Mouse (Mus musculus): ENCODE measurements around the gene Ilk. TPM values are rescaled to one million over a fixed set of nuclear protein-coding genes. Genes with fewer than 3 reads are reported as not detected.
"Not testable (repeated sequence)": the region's sequence is repeated elsewhere in the genome, so short reads cannot be mapped to it uniquely, and the experiment has no call there.

The Ilk gene
- polyA plus RNA-seq, 1 experiment from 2014 or later, result 159 TPM

DNA sequence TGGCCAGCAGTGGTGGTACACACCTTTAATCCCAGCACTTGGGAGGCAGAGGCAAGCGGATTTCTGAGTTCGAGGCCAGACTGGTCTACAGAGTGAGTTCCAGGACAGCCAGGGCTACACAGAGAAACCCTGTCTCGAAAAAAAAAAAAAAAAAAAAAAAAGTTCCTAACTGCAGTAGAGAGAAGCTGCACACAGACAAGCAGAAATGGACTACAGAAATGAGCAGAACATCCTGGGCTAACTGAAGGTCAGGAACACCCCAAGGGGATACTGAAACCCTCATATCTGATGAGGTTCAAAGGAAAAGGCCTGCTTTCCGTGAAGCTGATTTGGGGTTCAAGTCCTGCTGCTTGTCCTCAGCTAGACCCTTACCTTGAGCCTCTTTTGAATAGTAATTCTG is 928 bp upstream of the Ilk start:
- Histone ChIP-seq H3K36me3 (peaks cover 58% of the 10 kb centered on the region), H3K27ac (peak overlapping the region; percentile 88; the same call in 1 of the 2 replicates), H3K4me2 (peak overlapping the region; percentile 93), H3K4me1 (peaks cover 59% of the 10 kb centered on the region), H3K4me3 (peak overlapping the region; percentile 90), H3K9ac (peak overlapping the region; percentile 96)
- WGBS (ENCODE audit: insufficient replicate concordance), result 36% methylated on average over 4 of the region's 4 CpGs
- H3K9me3 ChIP-seq (replicated peaks); ATAC-seq; H3K27me3 ChIP-seq (replicated peaks): not testable (repeated sequence)

DNA sequence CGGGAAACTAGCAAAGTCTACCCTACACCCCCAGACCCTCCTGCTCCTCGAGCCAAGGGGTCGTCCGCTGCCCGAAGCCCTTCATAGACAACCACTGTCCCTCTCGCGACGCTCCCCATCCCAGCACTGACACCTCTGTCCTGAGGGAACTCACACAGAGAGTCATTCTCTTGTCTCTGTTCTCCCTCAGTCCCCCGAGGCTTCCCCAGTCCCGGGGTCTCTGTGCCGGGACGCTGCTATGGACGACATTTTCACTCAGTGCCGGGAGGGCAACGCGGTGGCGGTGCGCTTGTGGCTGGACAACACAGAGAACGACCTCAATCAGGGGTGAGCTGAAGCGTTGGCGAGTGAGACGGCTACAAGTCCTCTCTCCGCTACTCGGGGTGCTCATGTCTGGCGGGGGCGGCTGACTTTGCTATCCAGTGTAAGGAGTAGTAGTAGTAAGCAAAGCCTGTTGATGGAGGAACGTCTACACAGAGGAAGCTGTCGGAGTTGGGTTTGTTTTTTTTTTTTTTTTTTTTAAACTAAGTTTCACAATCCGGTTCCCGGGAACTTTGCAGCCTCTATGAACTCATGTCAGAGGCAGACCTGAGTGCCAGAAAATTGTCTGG is 624 bp downstream of the Ilk start, which contains the start of gene Rrp8:
Gene Rrp8, minus strand, starts transcription at position 475 of the 611 bp plus-strand sequence.
- Histone ChIP-seq H3K9ac (peak within 1 kb of the TSS; percentile 96), H3K27ac (peak within 1 kb of the TSS; percentile 88), H3K4me3 (peak within 1 kb of the TSS; percentile 90), H3K4me1 (peaks cover 66% of the 10 kb centered on the region), H3K36me3 (peaks cover 58% of the 10 kb centered on the region), H3K4me2 (peak within 1 kb of the TSS; percentile 93), H3K27me3 (replicated peaks) (no peaks in the 10 kb centered on the region), H3K9me3 (replicated peaks) (no peaks in the 10 kb centered on the region)
- ATAC-seq, result peak; percentile 34
- under 1% methylated on average over 30 of the region's 30 CpGs for WGBS (ENCODE audit: insufficient replicate concordance)

DNA sequence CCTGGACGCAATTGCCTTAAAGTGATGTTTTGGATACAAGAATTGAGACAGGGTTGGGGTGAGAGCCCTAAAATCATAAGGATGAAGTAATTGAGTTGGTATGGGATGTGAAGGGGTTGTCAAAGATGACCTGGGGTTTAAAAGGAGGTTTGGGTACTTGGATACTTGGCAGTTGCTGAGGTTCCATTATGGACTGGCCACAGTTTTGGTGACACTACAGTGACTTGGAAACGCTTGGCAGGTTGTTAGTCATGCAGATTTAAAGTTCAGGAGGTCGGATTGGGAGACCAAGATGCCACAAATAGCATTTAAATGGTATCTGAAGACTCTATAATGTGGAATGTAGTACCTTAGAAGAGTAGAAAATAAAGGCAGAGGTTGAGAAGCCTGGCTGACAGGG is 1.3 kb downstream of the Ilk start:
- WGBS (ENCODE audit: insufficient replicate concordance), result 27% methylated on average over 3 of the region's 3 CpGs

DNA sequence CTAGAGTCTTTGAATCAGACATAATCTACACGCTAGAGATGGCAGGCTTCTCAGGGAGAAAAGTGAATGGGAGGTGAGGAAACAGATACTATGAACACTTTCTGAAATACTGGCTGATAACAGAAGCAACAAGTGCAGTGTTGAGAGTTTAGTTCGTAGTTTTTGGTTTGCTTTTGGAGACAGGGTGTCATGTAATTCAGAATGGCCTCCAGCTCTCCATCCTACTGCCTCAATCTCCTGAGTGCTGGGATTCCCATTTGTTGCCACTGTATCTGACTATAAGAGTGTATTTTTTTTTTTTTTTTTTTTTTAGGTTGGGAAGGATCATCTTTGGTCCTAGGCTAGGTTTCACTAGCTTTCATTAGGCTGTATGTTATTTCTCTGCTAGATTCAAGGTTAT is 1.9 kb downstream of the Ilk start:
- H3K9me3 ChIP-seq (replicated peaks), result no peaks in the 10 kb centered on the region
- H3K4me2 ChIP-seq, result peak overlapping the region; percentile 93
- peaks cover 75% of the 10 kb centered on the region for H3K4me1 ChIP-seq
- no peaks in the 10 kb centered on the region for H3K27me3 ChIP-seq (replicated peaks)
- ATAC-seq, result no peak
- peaks cover 58% of the 10 kb centered on the region for H3K36me3 ChIP-seq
- H3K27ac ChIP-seq, result peak overlapping the region; percentile 88
- 21% methylated on average over 2 of the region's 2 CpGs for WGBS (ENCODE audit: insufficient replicate concordance)
- H3K9ac ChIP-seq, result peak overlapping the region; percentile 96; the same call in 1 of the 2 replicates
- H3K4me3 ChIP-seq, result peak overlapping the region; percentile 90

More for the DNA sequence above, 1.3 kb downstream of the Ilk start:
- H3K27ac ChIP-seq, result peak overlapping the region; percentile 88
- H3K9ac ChIP-seq, result peak overlapping the region; percentile 96
- H3K27me3 ChIP-seq (replicated peaks), result no peaks in the 10 kb centered on the region
- peak overlapping the region; percentile 93 for H3K4me2 ChIP-seq
- ATAC-seq, result no peak
- peaks cover 58% of the 10 kb centered on the region for H3K36me3 ChIP-seq
- H3K4me3 ChIP-seq, result peak overlapping the region; percentile 90
- peaks cover 71% of the 10 kb centered on the region for H3K4me1 ChIP-seq
- H3K9me3 ChIP-seq (replicated peaks), result no peaks in the 10 kb centered on the region

DNA sequence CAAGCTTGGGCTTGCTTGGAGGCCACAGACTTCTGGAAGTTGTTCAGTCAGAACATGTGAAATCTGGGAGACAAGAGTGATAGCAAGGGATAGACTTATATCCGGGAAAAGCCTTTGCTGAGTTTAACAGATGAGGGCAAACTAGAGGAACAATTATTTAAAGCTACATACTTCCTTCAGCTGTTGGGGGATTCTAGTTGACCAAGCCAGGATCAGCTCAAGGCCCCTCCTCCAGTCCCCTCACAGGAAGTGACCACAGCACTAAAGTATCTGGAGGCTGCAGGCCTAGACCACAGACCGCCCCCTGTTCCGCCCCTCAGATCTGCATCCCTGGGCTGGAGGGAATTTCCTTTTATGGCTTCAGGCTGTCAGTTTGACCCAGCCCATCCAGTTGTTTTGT is 2.6 kb downstream of the Ilk start:
- peaks cover 53% of the 10 kb centered on the region for H3K36me3 ChIP-seq
- H3K4me1 ChIP-seq, result peaks cover 74% of the 10 kb centered on the region
- 25% methylated on average over 3 of the region's 3 CpGs for WGBS (ENCODE audit: insufficient replicate concordance)
- peak overlapping the region; percentile 96; the same call in 1 of the 2 replicates for H3K9ac ChIP-seq
- H3K27me3 ChIP-seq (replicated peaks), result no peaks in the 10 kb centered on the region
- H3K9me3 ChIP-seq (replicated peaks), result no peaks in the 10 kb centered on the region
- H3K4me2 ChIP-seq, result peak overlapping the region; percentile 93
- ATAC-seq, result no peak
- H3K27ac ChIP-seq, result peak overlapping the region; percentile 88
- H3K4me3 ChIP-seq, result peak overlapping the region; percentile 90

DNA sequence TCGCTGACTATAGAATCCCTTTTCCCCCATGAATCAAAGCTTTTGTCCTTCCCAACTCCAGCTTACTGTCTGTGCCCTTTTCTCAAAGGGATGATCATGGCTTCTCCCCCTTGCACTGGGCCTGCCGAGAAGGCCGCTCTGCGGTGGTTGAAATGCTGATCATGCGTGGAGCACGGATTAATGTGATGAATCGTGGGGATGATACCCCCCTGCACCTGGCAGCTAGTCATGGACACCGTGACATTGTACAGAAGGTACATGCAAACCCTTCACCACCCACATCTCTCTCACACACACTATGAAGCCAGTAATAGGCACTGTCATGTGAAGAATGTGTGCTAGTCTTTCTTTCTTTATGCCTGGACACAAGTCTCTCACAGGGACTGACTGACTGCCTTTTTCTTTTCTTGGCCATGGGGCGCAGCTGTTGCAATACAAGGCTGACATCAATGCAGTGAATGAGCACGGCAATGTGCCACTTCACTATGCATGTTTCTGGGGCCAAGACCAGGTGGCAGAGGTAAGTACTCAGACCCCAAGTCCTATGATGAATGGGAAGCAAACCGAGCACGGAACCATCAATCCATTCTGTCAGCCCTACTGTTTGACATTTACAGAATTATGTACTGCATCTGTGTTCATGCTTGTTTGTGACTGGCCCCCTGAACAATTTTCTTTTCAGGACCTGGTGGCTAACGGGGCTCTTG is 3.9 kb downstream of the Ilk start:
- Histone ChIP-seq H3K9ac (0 out of 2 replicates have a peak overlapping the region, but pooled peaks have one; percentile 4), H3K27ac (peak overlapping the region; percentile 38), H3K4me2 (no peak overlapping the region; the same call in 1 of the 2 replicates), H3K9me3 (replicated peaks) (no peaks in the 10 kb centered on the region), H3K36me3 (peaks cover 41% of the 10 kb centered on the region), H3K27me3 (replicated peaks) (no peaks in the 10 kb centered on the region), H3K4me3 (no peak overlapping the region), H3K4me1 (peaks cover 71% of the 10 kb centered on the region)
- ATAC-seq, result no peak
- WGBS (ENCODE audit: insufficient replicate concordance), result 83% methylated on average over 13 of the region's 13 CpGs

DNA sequence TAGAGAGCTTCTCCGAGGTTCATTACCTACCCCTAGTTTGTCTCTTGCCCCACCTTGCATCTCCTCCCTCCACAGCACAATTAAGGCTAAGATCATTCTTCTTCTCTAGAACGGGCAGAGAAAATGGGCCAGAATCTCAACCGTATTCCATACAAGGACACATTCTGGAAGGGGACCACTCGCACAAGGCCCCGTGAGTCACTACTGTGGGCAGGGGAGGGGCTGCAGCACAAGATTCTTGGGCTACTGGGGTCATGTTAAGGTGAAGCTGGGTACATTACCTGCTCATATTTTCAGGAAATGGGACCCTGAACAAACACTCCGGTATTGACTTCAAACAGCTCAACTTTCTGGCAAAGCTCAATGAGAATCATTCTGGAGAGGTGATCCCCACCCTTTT is 4.5 kb downstream of the Ilk start:
- Histone ChIP-seq H3K4me1 (peaks cover 69% of the 10 kb centered on the region), H3K9ac (no peak overlapping the region), H3K27ac (peak overlapping the region; percentile 32; the same call in 1 of the 2 replicates), H3K36me3 (peaks cover 41% of the 10 kb centered on the region), H3K9me3 (replicated peaks) (no peaks in the 10 kb centered on the region), H3K4me3 (no peak overlapping the region), H3K27me3 (replicated peaks) (no peaks in the 10 kb centered on the region), H3K4me2 (no peak overlapping the region)
- ATAC-seq, result no peak
- 80% methylated on average over 6 of the region's 6 CpGs for WGBS (ENCODE audit: insufficient replicate concordance)

DNA sequence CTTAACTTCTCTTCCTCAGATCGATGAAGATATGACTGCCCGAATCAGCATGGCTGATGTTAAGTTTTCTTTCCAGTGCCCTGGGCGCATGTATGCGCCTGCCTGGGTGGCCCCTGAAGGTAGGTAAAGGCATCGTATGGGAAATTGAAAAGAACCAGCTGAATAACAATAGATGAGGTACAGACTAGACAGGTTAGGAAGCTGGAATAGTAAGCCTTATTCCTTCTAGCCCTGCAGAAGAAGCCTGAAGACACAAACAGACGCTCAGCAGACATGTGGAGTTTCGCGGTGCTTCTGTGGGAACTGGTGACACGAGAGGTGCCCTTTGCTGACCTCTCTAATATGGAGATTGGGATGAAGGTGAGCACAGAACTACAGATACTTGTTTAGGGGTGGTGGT is 5.6 kb downstream of the Ilk start:
- ATAC-seq, result no peak
- H3K4me1 ChIP-seq, result peaks cover 68% of the 10 kb centered on the region
- WGBS (ENCODE audit: insufficient replicate concordance), result 86% methylated on average over 9 of the region's 9 CpGs

DNA sequence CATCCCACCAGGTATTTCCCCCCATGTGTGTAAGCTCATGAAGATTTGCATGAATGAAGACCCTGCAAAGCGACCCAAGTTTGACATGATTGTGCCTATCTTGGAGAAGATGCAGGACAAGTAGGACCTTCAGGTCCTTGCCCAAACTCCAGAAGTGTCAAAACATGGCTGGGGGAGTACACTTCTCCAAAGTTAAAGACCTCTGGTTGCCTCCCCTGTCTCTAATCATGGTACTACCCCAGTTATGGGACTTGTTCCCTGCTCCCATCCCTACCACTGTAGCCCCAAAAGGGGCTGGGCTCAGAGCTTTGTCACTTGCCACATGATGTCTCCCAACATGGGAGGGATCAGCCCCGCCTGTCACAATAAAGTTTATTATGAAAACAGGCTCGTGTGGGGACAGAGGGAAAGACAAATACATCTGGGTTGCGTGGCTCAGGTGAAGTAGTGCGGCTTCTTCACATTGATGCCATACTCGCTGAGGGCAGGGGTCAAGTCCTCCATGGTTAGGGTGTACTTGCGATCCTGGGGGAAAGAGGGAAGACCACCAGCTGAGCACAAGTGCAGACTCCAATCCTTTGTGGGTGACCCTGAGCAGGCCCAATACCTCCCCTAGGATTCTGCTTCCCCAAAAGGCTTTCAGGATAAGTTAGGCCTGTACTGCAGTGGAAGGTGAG is 6.3 kb downstream of the Ilk start:
- not testable (repeated sequence) for H3K27me3 ChIP-seq (replicated peaks); ATAC-seq; H3K9me3 ChIP-seq (replicated peaks)
- 79% methylated on average over 7 of the region's 7 CpGs for WGBS (ENCODE audit: insufficient replicate concordance)
- H3K4me3 ChIP-seq, result peak overlapping the region; percentile 99
- H3K9ac ChIP-seq, result peak overlapping the region; percentile 98
- peak overlapping the region; percentile 91 for H3K27ac ChIP-seq
- peaks cover 59% of the 10 kb centered on the region for H3K36me3 ChIP-seq
- H3K4me1 ChIP-seq, result peaks cover 65% of the 10 kb centered on the region
- peak overlapping the region; percentile 89 for H3K4me2 ChIP-seq

More for the DNA sequence above, 5.6 kb downstream of the Ilk start:
- H3K27me3 ChIP-seq (replicated peaks), result no peaks in the 10 kb centered on the region
- H3K36me3 ChIP-seq, result peaks cover 52% of the 10 kb centered on the region
- H3K9me3 ChIP-seq (replicated peaks), result no peaks in the 10 kb centered on the region
- H3K4me3 ChIP-seq, result no peak overlapping the region
- 0 out of 2 replicates have a peak overlapping the region, but pooled peaks have one; percentile 27 for H3K27ac ChIP-seq
- H3K9ac ChIP-seq, result no peak overlapping the region
- no peak overlapping the region for H3K4me2 ChIP-seq

DNA sequence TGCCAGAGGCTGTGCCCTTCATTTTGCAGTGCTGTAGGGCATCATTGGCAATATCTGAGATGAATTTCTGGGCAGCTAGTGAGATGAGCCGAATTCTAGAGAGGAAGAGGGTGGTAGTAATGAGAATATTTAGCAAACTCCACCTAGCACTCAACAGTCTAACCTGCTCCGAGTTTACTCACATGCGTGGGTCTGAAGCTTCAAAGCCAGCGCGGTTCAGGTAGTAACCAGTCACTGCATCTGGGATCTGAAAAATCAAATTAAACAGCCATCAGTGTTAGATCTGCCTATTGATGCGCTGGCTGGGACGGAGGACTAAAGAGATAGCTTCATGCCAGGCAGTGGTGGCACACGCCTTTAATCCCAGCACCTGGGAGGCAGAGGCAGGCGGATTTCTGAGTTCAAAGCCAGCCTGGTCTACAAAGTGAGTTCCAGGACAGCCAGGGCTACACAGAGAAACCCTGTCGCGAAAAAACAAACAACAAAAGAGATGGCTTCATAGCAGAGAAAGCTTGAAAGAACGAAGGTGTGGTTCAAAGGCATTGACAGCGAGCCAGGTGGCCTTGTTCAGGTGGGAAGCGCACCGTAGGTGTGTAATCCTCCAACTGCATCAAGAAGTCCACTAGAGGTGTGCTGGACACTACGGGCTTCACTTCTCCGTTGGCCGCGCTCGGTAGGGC is 7.0 kb downstream of the Ilk start:
- ATAC-seq; H3K27me3 ChIP-seq (replicated peaks); H3K9me3 ChIP-seq (replicated peaks): not testable (repeated sequence)
- Histone ChIP-seq H3K36me3 (peaks cover 66% of the 10 kb centered on the region), H3K9ac (peak overlapping the region; percentile 98), H3K4me3 (peak overlapping the region; percentile 99), H3K4me1 (peaks cover 58% of the 10 kb centered on the region), H3K4me2 (peak overlapping the region; percentile 89), H3K27ac (peak overlapping the region; percentile 91)
- WGBS (ENCODE audit: insufficient replicate concordance), result 25% methylated on average over 20 of the region's 20 CpGs

DNA sequence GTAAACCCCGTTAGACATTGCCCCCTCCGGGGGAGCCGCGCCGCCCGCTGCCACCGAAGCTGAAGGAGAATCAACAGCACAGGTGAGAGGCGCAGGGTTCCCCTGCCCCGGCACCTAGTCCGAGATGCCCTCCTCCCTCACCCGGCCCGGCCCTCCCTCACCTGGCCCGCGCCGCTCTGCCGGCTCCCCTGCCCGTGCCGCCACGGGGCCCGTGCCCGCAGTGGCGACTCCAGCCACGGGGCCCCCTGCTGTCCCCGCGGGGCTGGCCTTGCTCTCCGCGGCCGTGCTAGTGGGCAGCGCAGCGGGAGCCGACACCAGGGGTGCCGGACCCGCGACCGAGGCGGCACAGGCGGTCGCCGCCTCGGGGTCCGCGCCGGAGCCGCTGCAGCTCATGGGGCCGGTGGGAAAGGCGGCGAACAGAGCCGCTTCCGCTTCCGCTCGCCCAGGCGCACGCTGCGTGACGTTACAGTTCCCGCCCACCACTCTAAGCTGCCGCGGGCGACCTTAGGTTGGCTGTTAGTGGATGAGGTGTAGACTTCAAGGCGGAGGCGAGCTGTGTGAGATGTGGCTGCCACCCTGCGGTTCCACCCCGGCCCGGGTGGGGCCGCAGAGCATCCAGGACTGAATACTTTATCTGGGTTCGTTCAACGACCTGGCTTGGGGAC is 7.7 kb downstream of the Ilk start, which contains the start of gene Taf10:
Gene Taf10, minus strand, starts transcription at position 436 of the 665 bp plus-strand sequence.
- 0% methylated on average over 66 of the region's 67 CpGs for WGBS (ENCODE audit: insufficient replicate concordance)
- no peaks in the 10 kb centered on the region for H3K9me3 ChIP-seq (replicated peaks)
- peak; percentile 100 for ATAC-seq
- H3K4me1 ChIP-seq, result peaks cover 51% of the 10 kb centered on the region
- H3K27ac ChIP-seq, result peak within 1 kb of the TSS; percentile 91
- peak within 1 kb of the TSS; percentile 99 for H3K4me3 ChIP-seq
- H3K4me2 ChIP-seq, result peak within 1 kb of the TSS; percentile 89
- H3K36me3 ChIP-seq, result peaks cover 72% of the 10 kb centered on the region
- H3K9ac ChIP-seq, result peak within 1 kb of the TSS; percentile 98
- no peaks in the 10 kb centered on the region for H3K27me3 ChIP-seq (replicated peaks)
